Mouse (Mus musculus): Measurements from ENCODE around the gene Gpi1. TPM values are rescaled to one million over a fixed set of nuclear protein-coding genes. Genes with fewer than 3 reads are reported as not detected.

The Gpi1 gene
- total and polyA plus RNA-seq, 3 experiments = 278 to 693 (median 332) TPM

DNA sequence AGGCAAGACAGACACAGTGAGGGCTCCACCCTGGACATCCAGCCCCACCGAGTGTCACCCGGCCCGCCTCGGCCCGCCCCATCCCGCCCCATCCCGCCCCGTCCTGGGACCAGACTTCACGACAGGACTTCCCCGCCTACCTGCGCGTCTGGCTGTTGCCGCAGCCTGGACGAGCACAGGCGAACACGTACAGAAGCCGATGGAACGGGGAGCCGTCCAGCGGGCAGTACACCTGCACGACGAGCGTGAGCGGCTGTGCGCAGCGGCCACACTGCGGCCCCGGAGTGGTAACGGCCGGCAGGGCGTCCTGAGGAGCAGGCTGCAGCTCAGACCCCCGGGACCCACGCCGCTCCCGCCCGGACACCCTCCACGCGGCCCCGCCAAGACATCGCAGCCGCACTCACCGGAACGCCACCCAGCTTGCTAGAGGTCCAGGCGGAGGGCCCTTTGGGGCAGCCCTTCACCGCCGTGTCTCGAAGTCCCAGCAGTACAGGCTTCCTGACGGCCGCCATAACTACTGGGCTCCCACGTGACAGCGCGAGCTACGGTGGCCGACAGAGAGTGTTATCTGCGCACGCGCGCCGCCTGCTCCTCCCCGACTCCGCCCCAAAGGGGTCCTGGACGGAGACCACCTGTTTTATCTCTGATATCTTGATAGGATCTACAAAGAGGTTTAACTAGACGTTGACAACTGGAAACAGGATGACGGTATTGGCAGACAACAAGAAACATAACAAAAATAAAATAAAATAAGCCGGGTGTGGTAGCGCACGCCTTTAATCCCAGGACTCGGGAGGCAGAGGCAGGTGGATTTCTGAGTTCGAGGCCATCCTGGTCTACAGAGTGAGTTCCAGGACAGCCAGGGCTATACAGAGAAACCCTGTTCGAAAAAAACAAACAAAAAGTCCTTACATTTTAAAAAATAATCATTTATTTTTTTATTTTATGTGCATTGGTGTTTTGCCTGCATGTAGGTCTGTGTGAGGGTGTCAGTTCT is 33.7 kb downstream of the Gpi1 start, which contains the start of gene Pdcd2l (continued):
- no peak for TF ChIP-seq RCOR1 (conservative IDR thresholded peaks at IDR 0.05; ENCODE audit: low read depth, low read length)
- TF ChIP-seq ZKSCAN1 (IDR thresholded peaks at IDR 0.05; ENCODE audit: borderline replicate concordance, low read depth, low read length) = no peak
- peak; percentile 89 for TF ChIP-seq NRF1 (IDR thresholded peaks at IDR 0.05; ENCODE audit: low read depth, low read length)
- no peak for TF ChIP-seq PAX5 (IDR thresholded peaks at IDR 0.05; ENCODE audit: low read length)
- TF ChIP-seq HCFC1 (IDR thresholded peaks at IDR 0.05; ENCODE audit: low read depth, low read length) = peak; percentile 88
- no peak for TF ChIP-seq EP300 (IDR thresholded peaks at IDR 0.05; ENCODE audit: low read length)
- no peak; the same call in 1 of the 2 replicates for TF ChIP-seq POLR2AphosphoS2 (IDR thresholded peaks at IDR 0.05; ENCODE audit: low read depth, low read length)
- TF ChIP-seq CHD2 (IDR thresholded peaks at IDR 0.05; ENCODE audit: low read length) = no peak
- peak; percentile 67 for TF ChIP-seq IRF4 (IDR thresholded peaks at IDR 0.05; ENCODE audit: low read depth, low read length)
- peak; percentile 95 for TF ChIP-seq MAX (IDR thresholded peaks at IDR 0.05; ENCODE audit: low read length)
- 0 out of 2 replicates have a peak, but pooled peaks have one; percentile 28 for TF ChIP-seq TBP (conservative IDR thresholded peaks at IDR 0.05; ENCODE audit: low read depth, low read length)
- TF ChIP-seq NELFE (IDR thresholded peaks at IDR 0.05; ENCODE audit: low read depth, low read length) = peak; percentile 81
- no peak for TF ChIP-seq UBTF (IDR thresholded peaks at IDR 0.05; ENCODE audit: low read depth, low read length)
- peak; percentile 76; the same call in 1 of the 2 replicates for TF ChIP-seq KAT2A (IDR thresholded peaks at IDR 0.05; ENCODE audit: insufficient replicate concordance, low read length)
- no peak for TF ChIP-seq SMC3 (IDR thresholded peaks at IDR 0.05; ENCODE audit: low read depth, low read length)
- peak; percentile 69 for TF ChIP-seq BHLHE40 (IDR thresholded peaks at IDR 0.05; ENCODE audit: low read depth, low read length)
- TF ChIP-seq USF2 (conservative IDR thresholded peaks at IDR 0.05; ENCODE audit: low read depth, low read length) = peak; percentile 87
- TF ChIP-seq SIN3A (IDR thresholded peaks at IDR 0.05; ENCODE audit: low read length) = peak; percentile 81
- TF ChIP-seq RAD21 (IDR thresholded peaks at IDR 0.05; ENCODE audit: low read depth, low read length) = no peak
- TF ChIP-seq E2F4 (IDR thresholded peaks at IDR 0.05; ENCODE audit: insufficient replicate concordance, low read depth, low read length) = no peak
- peak; percentile 96 for TF ChIP-seq USF1 (IDR thresholded peaks at IDR 0.05; ENCODE audit: low read depth, low read length)
- TF ChIP-seq GABPA (IDR thresholded peaks at IDR 0.05; ENCODE audit: insufficient replicate concordance, low read depth, low read length) = peak; percentile 6; the same call in 1 of the 2 replicates
- TF ChIP-seq MYC (IDR thresholded peaks at IDR 0.05; ENCODE audit: low read depth, low read length) = peak; percentile 84; the same call in 1 of the 2 replicates

DNA sequence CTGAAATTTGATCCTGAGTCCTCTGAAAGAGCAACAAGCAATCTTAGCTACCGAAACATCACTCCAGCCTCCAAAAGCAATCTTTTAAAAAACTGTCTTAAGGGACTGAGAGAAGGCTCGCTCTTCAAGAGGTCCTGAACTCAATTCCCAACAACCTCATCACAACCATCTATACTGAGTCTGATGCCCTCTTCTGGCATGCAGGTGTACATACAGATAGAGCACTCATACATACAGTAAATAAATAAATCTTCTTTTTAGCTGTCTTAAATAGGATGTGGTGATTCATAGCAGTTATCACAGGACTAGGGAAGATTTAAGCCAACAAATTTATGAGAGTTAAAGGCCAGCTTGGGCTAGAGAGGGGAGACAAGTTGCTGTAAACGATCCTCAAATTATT is 34.5 kb downstream of the Gpi1 start:
- H3K4me3 ChIP-seq (replicated peaks in 1 of 3; ENCODE audit: low read depth in 2 of 3, low read length in 2 of 3, poor library complexity in 1 of 3) = peak overlapping the region; percentile 82 to 98 (median 94)
- H3K36me3 ChIP-seq (replicated peaks in 1 of 2; ENCODE audit: control insufficient read depth in 1 of 2, insufficient read depth in 1 of 2, low read length in 1 of 2) = peaks cover 16 to 35% of the 10 kb centered on the region in 2 experiments
- peaks cover 2 to 16% of the 10 kb centered on the region in 2 experiments; a peak in 3 of 4 replicates for H3K4me1 ChIP-seq (ENCODE audit: control insufficient read depth in 1 of 2, insufficient read depth in 2 of 2)
- peak overlapping the region; percentile 68 for H3K4me2 ChIP-seq (ENCODE audit: insufficient read depth, low read depth, poor library complexity, severe bottlenecking)
- DNase-seq (ENCODE audit: extremely low read depth) = peak; percentile 41
- TF ChIP-seq CTCF (conservative IDR thresholded peaks at IDR 0.05 in 1 of 2, IDR thresholded peaks at IDR 0.05 in 1 of 2; ENCODE audit: low read depth in 2 of 2, low read length in 2 of 2) = peak; percentile 35 to 57
- TF ChIP-seq RAD21 (IDR thresholded peaks at IDR 0.05; ENCODE audit: low read depth, low read length) = peak; percentile 11; the same call in 1 of the 2 replicates
- TF ChIP-seq IRF4 (IDR thresholded peaks at IDR 0.05; ENCODE audit: low read depth, low read length) = no peak
- no peak for TF ChIP-seq GABPA (IDR thresholded peaks at IDR 0.05; ENCODE audit: insufficient replicate concordance, low read depth, low read length)
- peak; percentile 27; the same call in 1 of the 2 replicates for TF ChIP-seq SMC3 (IDR thresholded peaks at IDR 0.05; ENCODE audit: low read depth, low read length)
- in situ Hi-C loops (cut with MboI; ENCODE audit: low pct_ligation_motif_present, low pct_unique_long_range_greater_than_20kb, low sequenced_read_pairs) = no loop called here
- H3K9ac ChIP-seq (ENCODE audit: insufficient read depth, low read depth) = peak overlapping the region; percentile 79
- dilution Hi-C loops (cut with MboI; ENCODE audit: extremely low pct_ligation_motif_present, extremely low pct_unique_long_range_greater_than_20kb, low sequenced_read_pairs) = no loop called here
- no peak overlapping the region for H3K27ac ChIP-seq (ENCODE audit: insufficient read depth, low read depth)
- 0 out of 2 replicates have a peak, but pooled peaks cover 8% of the 10 kb centered on the region for H3K79me2 ChIP-seq (replicated peaks; ENCODE audit: control insufficient read depth, extremely low read depth, insufficient read depth, poor library complexity, severe bottlenecking)
- no peaks in the 10 kb centered on the region for H3K9me3 ChIP-seq (replicated peaks; ENCODE audit: low read length)
- no peaks in the 10 kb centered on the region for H3K27me3 ChIP-seq (replicated peaks)
